Mouse (Mus musculus) hindbrain, embryonic 14.5 days (tissue): Measurements from ENCODE around the gene Tob2. TPM values are rescaled to one million over a fixed set of nuclear protein-coding genes. Genes with fewer than 3 reads are reported as not detected.

ENCODE experiments used
- ATAC-seq: fragments of 200-750 bp; cut with Nextera tagmentation; 2 replicates; pipeline ENCODE4 v1.8.0; 2017; ENCODE audit warnings: moderate number of reproducible peaks, mild to moderate bottlenecking, moderate TSS enrichment, moderate library complexity; ENCODE audit not compliant: low FRiP score
- DNase-seq: peaks from one replicate; pipeline ENCODE4 v3.0.0-alpha.2; 2015; ENCODE audit warnings: low spot score
- H3K27ac ChIP-seq: fragments of 300-500 bp; sonication (generic); 2 replicates; pipeline ENCODE4 v1.5.1; 2014; ENCODE audit warnings: mild to moderate bottlenecking, moderate library complexity
- H3K27me3 ChIP-seq: fragments of 300-500 bp; sonication (generic); 2 replicates; pipeline ENCODE4 v1.6.1; 2014; ENCODE audit warnings: mild to moderate bottlenecking, low read length, mixed read lengths; ENCODE audit not compliant: control insufficient read depth, insufficient read depth
- H3K36me3 ChIP-seq: fragments of 300-500 bp; sonication (generic); replicated peaks from 2 replicates; pipeline ENCODE4 v1.6.1; 2014; ENCODE audit not compliant: control insufficient read depth, insufficient read depth
- H3K4me1 ChIP-seq: fragments of 300-500 bp; sonication (generic); replicated peaks from 2 replicates; pipeline ENCODE4 v1.6.1; 2014; ENCODE audit warnings: antibody characterized with exemption, low read length, mixed read lengths; ENCODE audit not compliant: control insufficient read depth, insufficient read depth
- H3K4me2 ChIP-seq: fragments of 300-500 bp; sonication (generic); replicated peaks from 2 replicates; pipeline ENCODE4 v1.6.1; 2014; ENCODE audit warnings: mild to moderate bottlenecking, moderate library complexity
- H3K4me3 ChIP-seq: fragments of 300-500 bp; sonication (generic); replicated peaks from 2 replicates; pipeline ENCODE4 v1.5.1; 2014; ENCODE audit warnings: mild to moderate bottlenecking, low read length
- H3K9ac ChIP-seq: fragments of 300-500 bp; sonication (generic); 2 replicates; pipeline ENCODE4 v1.6.1; 2014
- H3K9me3 ChIP-seq: fragments of 300-500 bp; sonication (generic); 2 replicates; pipeline ENCODE4 v1.6.1; 2016; ENCODE audit warnings: low read length; ENCODE audit not compliant: control insufficient read depth
- WGBS: fragments of 180-500 bp; shearing (Covaris S2); extraction: QIAGEN DNeasy Blood & Tissue Kit; methylation state at CpG from one replicate; pipeline ENCODE4 v1.1.7; 2014; 5-methylcytosine and 5-hydroxymethylcytosine counted together
- polyA plus RNA-seq: library from polyadenylated mRNA; unstranded; fragments of >200 nt; fragmentation: Nextera tagmentation; extraction: Ambion mirVana; gene quantifications from 2 replicates; pipeline ENCODE4 v1.2.1, GENCODE M21; 2014

Tob2 gene
- polyA plus RNA-seq, 1 experiment from 2014 or later = 13.4 TPM

GRCm38 (mm10) chr15:81891140-81891802 is 32.7 kb upstream of the Tob2 start:
- Histone ChIP-seq H3K4me2 (no peak overlapping the region), H3K36me3 (peaks cover 71% of the 10 kb centered on the region), H3K4me1 (no peaks in the 10 kb centered on the region), H3K27me3 (no peaks in the 10 kb centered on the region), H3K9ac (no peak overlapping the region), H3K27ac (no peak overlapping the region), H3K9me3 (no peaks in the 10 kb centered on the region), H3K4me3 (no peak overlapping the region)
- no peak for DNase-seq
- ATAC-seq = no peak
- WGBS = 95% methylated on average over 7 of the region's 7 CpGs

- no peaks in the 10 kb centered on the region for H3K9me3 ChIP-seq
- 95% methylated on average over 7 of the region's 7 CpGs for WGBS
- H3K27ac ChIP-seq = no peak overlapping the region
- H3K4me3 ChIP-seq = no peak overlapping the region
- no peak overlapping the region for H3K9ac ChIP-seq
- no peaks in the 10 kb centered on the region for H3K27me3 ChIP-seq
- ATAC-seq (no peak), DNase-seq (no peak)
- no peaks in the 10 kb centered on the region for H3K4me1 ChIP-seq
- H3K36me3 ChIP-seq = peaks cover 52% of the 10 kb centered on the region
- no peak overlapping the region for H3K4me2 ChIP-seq
Measured at GRCm38 (mm10) chr15:81889175-81889574, 30.6 kb upstream of the Tob2 start.

GRCm38 (mm10) chr15:81886795-81887550 is 28.4 kb upstream of the Tob2 start:
- Histone ChIP-seq H3K27ac (no peak overlapping the region), H3K27me3 (no peaks in the 10 kb centered on the region), H3K36me3 (peaks cover 31% of the 10 kb centered on the region), H3K4me1 (no peaks in the 10 kb centered on the region), H3K4me2 (no peak overlapping the region), H3K9ac (no peak overlapping the region), H3K9me3 (no peaks in the 10 kb centered on the region), H3K4me3 (no peak overlapping the region)
- ATAC-seq = no peak
- DNase-seq = no peak
- 92% methylated on average over 6 of the region's 6 CpGs for WGBS

- no peak for ATAC-seq
- Histone ChIP-seq H3K9me3 (no peaks in the 10 kb centered on the region), H3K36me3 (peaks cover 16% of the 10 kb centered on the region), H3K27me3 (no peaks in the 10 kb centered on the region), H3K4me1 (peaks cover 7% of the 10 kb centered on the region; the same call in 1 of the 2 replicates), H3K4me2 (no peak overlapping the region), H3K9ac (no peak overlapping the region), H3K4me3 (no peak overlapping the region), H3K27ac (no peak overlapping the region)
- no peak for DNase-seq
- 69% methylated on average over 3 of the region's 3 CpGs for WGBS
Measured at GRCm38 (mm10) chr15:81885418-81885934, 26.9 kb upstream of the Tob2 start.

GRCm38 (mm10) chr15:81882348-81882747 is 23.8 kb upstream of the Tob2 start:
- 94% methylated on average over 3 of the region's 3 CpGs for WGBS
- H3K4me1 ChIP-seq = peaks cover 26% of the 10 kb centered on the region
- no peaks in the 10 kb centered on the region for H3K27me3 ChIP-seq
- no peak for ATAC-seq
- H3K4me3 ChIP-seq = no peak overlapping the region
- no peaks in the 10 kb centered on the region for H3K9me3 ChIP-seq
- DNase-seq = no peak
- H3K36me3 ChIP-seq = no peaks in the 10 kb centered on the region; the same call in 1 of the 2 replicates
- H3K9ac ChIP-seq = no peak overlapping the region
- no peak overlapping the region for H3K27ac ChIP-seq
- no peak overlapping the region for H3K4me2 ChIP-seq

- Histone ChIP-seq H3K27ac (peak overlapping the region; percentile 90), H3K4me2 (peak overlapping the region; percentile 16), H3K4me1 (peaks cover 26% of the 10 kb centered on the region), H3K9me3 (no peaks in the 10 kb centered on the region), H3K9ac (peak overlapping the region; percentile 10), H3K36me3 (no peaks in the 10 kb centered on the region), H3K4me3 (no peak overlapping the region), H3K27me3 (no peaks in the 10 kb centered on the region)
- DNase-seq (peak; percentile 71), ATAC-seq (peak; percentile 93)
- 45% methylated on average over 5 of the region's 5 CpGs for WGBS
Measured at GRCm38 (mm10) chr15:81879531-81880401, 21.2 kb upstream of the Tob2 start.

DNA sequence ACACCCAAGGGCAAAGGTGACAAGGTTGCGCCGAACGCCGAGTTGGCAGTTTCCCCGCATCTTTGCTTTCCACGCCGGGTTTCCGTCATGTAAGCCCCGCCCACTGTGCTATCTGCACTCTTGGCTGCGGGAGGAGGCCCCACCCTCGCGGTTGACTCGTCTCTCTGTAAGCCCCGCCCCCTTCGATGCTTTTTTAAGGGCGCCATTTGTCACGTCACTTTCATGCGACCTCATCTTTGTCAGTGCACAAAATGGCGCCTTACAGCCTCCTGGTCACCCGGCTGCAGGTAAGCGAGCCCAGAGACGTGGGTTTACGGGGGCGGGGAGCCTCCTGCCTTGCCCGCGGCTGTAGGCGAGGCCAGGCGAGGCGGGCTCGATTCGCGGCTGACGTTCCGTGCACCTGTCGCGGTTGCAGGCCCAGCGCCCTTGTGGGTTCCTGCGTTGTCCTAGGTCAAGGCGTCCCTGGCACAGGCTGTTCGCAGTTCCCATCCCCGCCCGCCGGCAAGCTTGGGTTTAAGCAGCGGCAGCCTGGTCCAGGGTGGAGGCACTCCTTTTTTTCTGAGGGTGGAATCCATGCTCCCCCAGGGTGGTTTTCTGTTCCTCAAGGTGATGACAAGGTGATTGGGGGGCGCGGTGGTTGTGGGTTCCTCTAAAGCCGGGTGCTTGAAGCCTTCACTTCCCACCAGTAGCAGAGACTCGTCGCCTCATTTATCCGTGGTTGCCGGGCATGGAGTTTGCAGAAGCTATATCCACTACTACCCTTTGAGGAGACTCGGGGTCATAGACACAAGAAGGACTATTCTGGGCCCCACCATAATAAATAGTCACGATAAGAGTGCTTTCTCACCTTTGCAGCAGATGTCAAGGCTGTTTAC is 13.9 kb upstream of the Tob2 start, which contains the start of gene Aco2:
Aco2 (plus strand) TSS at position 48 of the 875 bp plus-strand sequence.
- peak within 1 kb of the TSS; percentile 72 for H3K4me3 ChIP-seq
- DNase-seq = peak; percentile 100
- peak within 1 kb of the TSS; percentile 99 for H3K27ac ChIP-seq
- under 1% methylated on average over 53 of the region's 53 CpGs for WGBS
- ATAC-seq = peak; percentile 84
- H3K9ac ChIP-seq = peak within 1 kb of the TSS; percentile 82
- no peaks in the 10 kb centered on the region for H3K27me3 ChIP-seq
- H3K4me2 ChIP-seq = peak within 1 kb of the TSS; percentile 74
- H3K36me3 ChIP-seq = peaks cover 31% of the 10 kb centered on the region
- H3K9me3 ChIP-seq = no peaks in the 10 kb centered on the region
- H3K4me1 ChIP-seq = peaks cover 16% of the 10 kb centered on the region

DNA sequence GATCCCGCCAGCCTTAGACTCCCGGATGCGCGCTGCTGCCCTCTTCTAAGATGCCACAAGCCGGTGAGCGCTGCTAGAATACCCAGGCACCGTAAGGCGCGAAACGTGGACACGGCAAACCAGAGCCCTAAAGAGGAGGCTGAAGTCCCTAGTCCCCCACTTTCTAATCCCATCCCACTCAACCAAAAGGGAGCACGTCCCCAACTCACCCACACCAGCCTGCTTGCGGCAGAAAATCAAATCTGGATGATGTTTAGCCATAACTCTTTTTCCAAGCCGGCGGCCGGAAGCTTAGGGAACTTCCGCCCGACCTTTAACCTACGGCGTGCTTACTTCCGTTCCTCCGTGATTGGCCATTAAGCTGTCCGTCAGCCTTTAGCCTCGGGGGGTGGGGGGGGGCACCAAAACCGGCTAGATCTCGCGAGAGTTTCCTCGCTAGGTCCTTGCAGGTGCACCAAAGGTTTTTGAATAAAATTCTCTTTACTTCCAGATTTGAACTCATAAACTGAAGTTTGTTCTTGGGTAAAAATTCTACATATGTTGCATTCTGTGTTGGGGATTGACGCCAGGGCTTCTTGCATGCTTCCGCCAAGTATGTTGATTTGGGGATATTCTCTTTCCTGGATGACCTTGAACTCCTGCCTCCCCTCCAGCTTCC is 13.1 kb upstream of the Tob2 start, which contains the start of gene Phf5a:
Phf5a (minus strand) TSS at position 308 of the 658 bp plus-strand sequence.
- H3K4me2 ChIP-seq = peak within 1 kb of the TSS; percentile 74
- H3K9me3 ChIP-seq = no peaks in the 10 kb centered on the region
- H3K36me3 ChIP-seq = peaks cover 38% of the 10 kb centered on the region
- DNase-seq (peak; percentile 98), ATAC-seq (peak; percentile 89)
- under 1% methylated on average over 30 of the region's 30 CpGs for WGBS
- peak within 1 kb of the TSS; percentile 72 for H3K4me3 ChIP-seq
- no peaks in the 10 kb centered on the region for H3K27me3 ChIP-seq
- H3K27ac ChIP-seq = peak within 1 kb of the TSS; percentile 99
- H3K9ac ChIP-seq = peak within 1 kb of the TSS; percentile 82
- H3K4me1 ChIP-seq = peaks cover 16% of the 10 kb centered on the region
